Mouse (Mus musculus) midbrain, postnatal 0 days (tissue): ENCODE measurements around the gene Casq2. TPM values are rescaled to one million over a fixed set of nuclear protein-coding genes. Genes with fewer than 3 reads are reported as not detected.

Source experiments
- ATAC-seq: fragments of 200-750 bp; cut with Nextera tagmentation; 2 replicates; pipeline ENCODE4 v1.8.0; 2017; ENCODE audit warnings: moderate number of reproducible peaks, mild to moderate bottlenecking, moderate TSS enrichment, moderate library complexity; ENCODE audit not compliant: low FRiP score
- DNase-seq: peaks from one replicate; pipeline ENCODE4 v3.0.0-alpha.2; 2015; ENCODE audit warnings: low spot score
- H3K27ac ChIP-seq: fragments of 300-500 bp; sonication (generic); 2 replicates; pipeline ENCODE4 v1.5.1; 2014; ENCODE audit warnings: low read depth, mild to moderate bottlenecking, low read length, mixed read lengths
- H3K27me3 ChIP-seq: fragments of 300-500 bp; sonication (generic); 2 replicates; pipeline ENCODE4 v1.6.1; 2014; ENCODE audit warnings: low read length, control low read depth, mixed read lengths; ENCODE audit not compliant: insufficient read depth
- H3K36me3 ChIP-seq: fragments of 300-500 bp; sonication (generic); 2 replicates; pipeline ENCODE4 v1.6.1; 2014; ENCODE audit warnings: low read length, control low read depth, mixed read lengths; ENCODE audit not compliant: insufficient read depth
- H3K4me1 ChIP-seq: fragments of 300-500 bp; sonication (generic); 2 replicates; pipeline ENCODE4 v1.6.1; 2014; ENCODE audit warnings: mild to moderate bottlenecking, control low read depth, antibody characterized with exemption, low read length, mixed read lengths; ENCODE audit not compliant: insufficient read depth
- H3K4me2 ChIP-seq: fragments of 300-500 bp; sonication (generic); 2 replicates; pipeline ENCODE4 v1.6.1; 2014; ENCODE audit warnings: low read depth, mild to moderate bottlenecking, low read length, mixed read lengths; ENCODE audit not compliant: poor library complexity, severe bottlenecking
- H3K4me3 ChIP-seq: fragments of 300-500 bp; sonication (generic); 2 replicates; pipeline ENCODE4 v1.5.1; 2014; ENCODE audit warnings: low read depth, mild to moderate bottlenecking, low read length, moderate library complexity
- H3K9ac ChIP-seq: fragments of 300-500 bp; sonication (generic); replicated peaks from 2 replicates; pipeline ENCODE4 v1.6.1; 2014; ENCODE audit warnings: mild to moderate bottlenecking, low read length, moderate library complexity, mixed read lengths; ENCODE audit not compliant: poor library complexity, severe bottlenecking
- H3K9me3 ChIP-seq: fragments of 300-500 bp; sonication (generic); 2 replicates; pipeline ENCODE4 v1.6.1; 2016; ENCODE audit warnings: low read length, control low read depth
- CTCF ChIP-seq: IDR thresholded peaks from 2 replicates; pipeline ENCODE4 v1.5.1; 2016; ENCODE audit warnings: antibody characterized with exemption, mild to moderate bottlenecking
- WGBS: fragments of 180-500 bp; shearing (Covaris S2); extraction: QIAGEN DNeasy Blood & Tissue Kit; methylation state at CpG from one replicate; pipeline ENCODE4 v1.1.7; 2014; 5-methylcytosine and 5-hydroxymethylcytosine counted together
- polyA plus RNA-seq: library from polyadenylated mRNA; unstranded; fragments of >200 nt; fragmentation: Nextera tagmentation; extraction: Ambion mirVana; gene quantifications from 2 replicates; pipeline ENCODE4 v1.2.1, GENCODE M21; 2015
- total RNA-seq: library from RNA; depleted of rRNA; stranded (reverse); fragments of >200 nt; gene quantifications from 2 replicates; pipeline ENCODE4 v1.2.3, GENCODE M21; 2014

Gene Casq2
- total and polyA plus RNA-seq, 2 experiments from 2014 or later = 0.84 to 0.93 TPM

DNA sequence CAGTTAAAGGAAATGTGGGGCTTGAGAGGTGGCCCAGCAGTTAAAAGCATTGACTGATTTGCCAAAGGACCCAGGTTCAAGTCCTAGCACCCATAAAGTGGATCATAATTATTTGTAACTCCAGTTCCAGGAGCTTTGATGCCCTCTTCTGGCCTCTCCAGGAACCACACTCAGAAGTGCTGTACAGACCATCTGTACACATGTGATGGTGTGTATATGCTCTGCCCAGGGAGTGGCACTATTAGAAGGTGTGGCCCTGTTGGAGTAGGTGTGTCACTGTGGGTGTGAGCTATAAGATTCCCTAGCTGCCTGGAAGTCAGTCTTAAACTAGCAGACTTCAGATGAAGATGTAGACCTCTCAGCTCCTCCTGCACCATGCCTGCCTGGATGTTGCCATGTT is 34.7 kb downstream of the Casq2 start:
- Histone ChIP-seq H3K27me3 (no peaks in the 10 kb centered on the region), H3K4me3 (no peak overlapping the region), H3K36me3 (no peaks in the 10 kb centered on the region), H3K27ac (no peak overlapping the region), H3K9me3 (no peaks in the 10 kb centered on the region), H3K4me2 (no peak overlapping the region), H3K9ac (no peak overlapping the region), H3K4me1 (no peaks in the 10 kb centered on the region)
- ATAC-seq (no peak), DNase-seq (no peak)
- TF ChIP-seq CTCF = 0 out of 2 replicates have a peak, but pooled peaks have one; percentile 10

DNA sequence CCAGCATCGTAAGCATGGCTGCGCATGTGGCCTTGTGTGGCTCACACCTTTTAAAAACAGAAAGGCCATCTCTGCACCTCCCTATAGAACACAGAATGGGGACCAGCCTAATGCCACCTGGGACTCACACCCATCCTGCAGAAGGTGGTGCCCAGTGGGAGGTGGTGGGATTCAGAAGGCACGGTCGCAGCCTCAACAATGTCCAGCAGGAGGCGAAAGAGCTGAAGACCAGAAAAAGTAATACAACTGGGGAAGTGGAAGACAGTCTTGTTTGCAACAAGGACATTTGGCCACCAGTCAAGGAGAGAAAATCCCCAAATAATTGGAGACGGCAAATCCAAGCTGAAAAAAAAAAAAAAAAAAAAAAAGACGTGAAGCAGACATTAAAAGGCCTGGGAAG is 35.8 kb downstream of the Casq2 start:
- Histone ChIP-seq H3K9me3 (no peaks in the 10 kb centered on the region), H3K4me1 (no peaks in the 10 kb centered on the region), H3K27ac (no peak overlapping the region), H3K4me3 (no peak overlapping the region), H3K27me3 (no peaks in the 10 kb centered on the region), H3K36me3 (no peaks in the 10 kb centered on the region), H3K4me2 (no peak overlapping the region), H3K9ac (no peak overlapping the region)
- peak; percentile 58 for TF ChIP-seq CTCF
- WGBS = 64% methylated on average over 7 of the region's 7 CpGs
- no peak for ATAC-seq
- DNase-seq = no peak

- DNase-seq = no peak
- H3K27ac ChIP-seq = no peak overlapping the region
- H3K27me3 ChIP-seq = no peaks in the 10 kb centered on the region
- no peaks in the 10 kb centered on the region for H3K4me1 ChIP-seq
- WGBS = 76% methylated on average over 6 of the region's 6 CpGs
- no peak for ATAC-seq
- H3K9ac ChIP-seq = no peak overlapping the region
- TF ChIP-seq CTCF = no peak
- H3K9me3 ChIP-seq = no peaks in the 10 kb centered on the region
- no peak overlapping the region for H3K4me2 ChIP-seq
- no peaks in the 10 kb centered on the region for H3K36me3 ChIP-seq
- no peak overlapping the region for H3K4me3 ChIP-seq
Measured at GRCm38 (mm10) chr3:102123654-102124053, 37.4 kb downstream of the Casq2 start.

GRCm38 (mm10) chr3:102125546-102125945 is 39.3 kb downstream of the Casq2 start:
- no peak for ATAC-seq
- no peak for DNase-seq
- TF ChIP-seq CTCF = no peak

DNA sequence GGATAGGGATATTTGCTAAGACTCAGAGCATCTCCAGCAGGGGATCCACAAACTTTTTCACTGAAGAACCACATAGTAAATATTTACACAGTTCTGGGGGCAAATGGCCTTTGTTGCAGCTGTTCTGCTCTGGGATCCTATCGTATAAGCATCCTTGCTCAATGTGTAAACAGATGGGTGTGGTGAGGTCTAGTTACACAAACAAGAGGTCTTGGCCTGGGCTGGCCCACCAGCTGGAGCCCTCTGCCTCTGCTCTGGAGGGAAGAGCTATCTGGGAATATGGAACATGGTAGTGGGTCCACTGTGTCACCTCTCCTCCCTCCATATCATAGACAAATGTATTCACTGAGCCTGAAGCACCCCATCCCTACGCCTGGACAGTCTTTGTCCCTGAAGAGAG is 40.9 kb downstream of the Casq2 start:
- WGBS = 88% methylated on average over 2 of the region's 2 CpGs
- DNase-seq (no peak), ATAC-seq (no peak)
- Histone ChIP-seq H3K27me3 (no peaks in the 10 kb centered on the region), H3K27ac (no peak overlapping the region), H3K4me2 (no peak overlapping the region), H3K9me3 (no peaks in the 10 kb centered on the region), H3K4me1 (no peaks in the 10 kb centered on the region), H3K4me3 (no peak overlapping the region), H3K36me3 (no peaks in the 10 kb centered on the region), H3K9ac (no peak overlapping the region)
- no peak for TF ChIP-seq CTCF

More at GRCm38 (mm10) chr3:102125546-102125945, 39.3 kb downstream of the Casq2 start:
- Histone ChIP-seq H3K4me3 (no peak overlapping the region), H3K9ac (no peak overlapping the region), H3K9me3 (no peaks in the 10 kb centered on the region), H3K27me3 (no peaks in the 10 kb centered on the region), H3K27ac (no peak overlapping the region), H3K4me1 (no peaks in the 10 kb centered on the region), H3K4me2 (no peak overlapping the region), H3K36me3 (no peaks in the 10 kb centered on the region)
- WGBS = 39% methylated on average over 1 of the region's 1 CpGs

GRCm38 (mm10) chr3:102128242-102128641 is 42.0 kb downstream of the Casq2 start:
- WGBS = 90% methylated on average over 2 of the region's 2 CpGs

More at GRCm38 (mm10) chr3:102128242-102128641, 42.0 kb downstream of the Casq2 start:
- ATAC-seq (no peak), DNase-seq (no peak)
- H3K4me1 ChIP-seq = no peaks in the 10 kb centered on the region
- TF ChIP-seq CTCF = no peak
- H3K9ac ChIP-seq = no peak overlapping the region
- H3K27me3 ChIP-seq = no peaks in the 10 kb centered on the region
- no peaks in the 10 kb centered on the region for H3K36me3 ChIP-seq
- no peaks in the 10 kb centered on the region for H3K9me3 ChIP-seq
- no peak overlapping the region for H3K4me2 ChIP-seq
- H3K4me3 ChIP-seq = no peak overlapping the region
- no peak overlapping the region for H3K27ac ChIP-seq
